Mouse (Mus musculus) liver, embryonic 11.5 days (tissue): ENCODE measurements around the gene Akp3. TPM values are rescaled to one million over a fixed set of nuclear protein-coding genes. Genes with fewer than 3 reads are reported as not detected.
A peak's percentile ranks its signal among the peaks of the same experiment; 100 is the strongest.

Source experiments
- ATAC-seq: fragments of 200-750 bp; cut with Nextera tagmentation; replicated peaks from 2 replicates; pipeline ENCODE4 v1.8.0; 2017; ENCODE audit warnings: moderate number of reproducible peaks, mild to moderate bottlenecking, moderate TSS enrichment, moderate library complexity; ENCODE audit not compliant: low FRiP score
- DNase-seq: peaks from one replicate; pipeline ENCODE4 v3.0.0-alpha.2; 2017; ENCODE audit warnings: low spot score
- H3K27ac ChIP-seq: fragments of 300-500 bp; sonication (generic); 2 replicates; pipeline ENCODE4 v1.5.1; 2014; ENCODE audit warnings: mild to moderate bottlenecking, low read depth, low read length, control low read depth
- H3K27me3 ChIP-seq: fragments of 300-500 bp; sonication (generic); replicated peaks from 2 replicates; pipeline ENCODE4 v1.6.1; 2014; ENCODE audit warnings: low read length, mixed read lengths; ENCODE audit not compliant: control insufficient read depth, insufficient read depth
- H3K36me3 ChIP-seq: fragments of 300-500 bp; sonication (generic); 2 replicates; pipeline ENCODE4 v1.6.1; 2014; ENCODE audit warnings: mild to moderate bottlenecking, low read length, moderate library complexity, mixed read lengths; ENCODE audit not compliant: control insufficient read depth, insufficient read depth
- H3K4me1 ChIP-seq: fragments of 300-500 bp; sonication (generic); replicated peaks from 2 replicates; pipeline ENCODE4 v1.6.1; 2014; ENCODE audit warnings: low read length, mixed read lengths; ENCODE audit not compliant: control insufficient read depth, insufficient read depth
- H3K4me2 ChIP-seq: fragments of 300-500 bp; sonication (generic); 2 replicates; pipeline ENCODE4 v1.6.1; 2014; ENCODE audit warnings: mild to moderate bottlenecking, control low read depth, moderate library complexity
- H3K4me3 ChIP-seq: fragments of 300-500 bp; sonication (generic); 2 replicates; pipeline ENCODE4 v1.5.1; 2014; ENCODE audit warnings: low read depth, low read length, control low read depth
- H3K9ac ChIP-seq: fragments of 300-500 bp; sonication (generic); 2 replicates; pipeline ENCODE4 v1.6.1; 2014; ENCODE audit warnings: low read depth, low read length, control low read depth
- H3K9me3 ChIP-seq: fragments of 300-500 bp; sonication (generic); 2 replicates; pipeline ENCODE4 v1.6.1; 2016; ENCODE audit warnings: low read length, inconsistent platforms, mixed read lengths; ENCODE audit not compliant: control insufficient read depth
- WGBS: fragments of 180-500 bp; shearing (Covaris S2); extraction: QIAGEN DNeasy Blood & Tissue Kit; methylation state at CpG from one replicate; pipeline ENCODE4 v1.1.7; 2014; 5-methylcytosine and 5-hydroxymethylcytosine counted together
- polyA plus RNA-seq: library from polyadenylated mRNA; unstranded; fragments of >200 nt; fragmentation: Nextera tagmentation; extraction: Ambion mirVana; gene quantifications from 2 replicates; pipeline ENCODE4 v1.2.1, GENCODE M21; 2014

Akp3 gene
- polyA plus RNA-seq: not detected in 2 replicates

GRCm38 (mm10) chr1:87124673-87125072 lies at the start of gene Akp3:
Gene Akp3 (plus strand): TSS chr1:87124973.
- Histone ChIP-seq H3K36me3 (no peaks in the 10 kb centered on the region), H3K4me3 (no peak within 1 kb of the TSS), H3K27ac (no peak within 1 kb of the TSS), H3K9me3 (no peaks in the 10 kb centered on the region), H3K9ac (no peak within 1 kb of the TSS), H3K4me1 (no peaks in the 10 kb centered on the region), H3K27me3 (peaks cover 37% of the 10 kb centered on the region), H3K4me2 (no peak within 1 kb of the TSS)
- DNase-seq: no peak
- 77% methylated on average over 6 of the region's 6 CpGs for WGBS
- ATAC-seq: no peak

DNA sequence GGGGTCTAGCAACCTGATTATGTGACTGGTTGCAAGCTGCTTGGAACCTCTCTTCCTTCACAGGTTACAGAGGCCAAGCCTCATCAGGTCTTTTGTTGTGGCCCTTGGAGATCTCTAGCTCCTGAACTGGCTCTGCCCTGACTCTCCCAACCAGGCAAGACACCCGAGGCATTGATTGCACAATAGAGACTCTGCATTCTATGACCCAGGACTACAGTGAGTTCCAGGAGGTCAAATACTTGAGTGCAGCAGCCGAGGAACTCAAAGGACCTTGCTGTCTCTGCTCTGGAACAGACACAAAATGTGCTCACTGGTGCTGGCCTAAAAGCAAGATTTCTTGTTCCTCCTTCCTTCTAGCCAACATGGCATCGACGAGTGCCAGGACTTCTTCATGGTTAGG lies 38.6 kb upstream of the Akp3 start:
- WGBS: 61% methylated on average over 4 of the region's 4 CpGs
- Histone ChIP-seq H3K4me3 (no peak overlapping the region), H3K9ac (no peak overlapping the region), H3K9me3 (no peaks in the 10 kb centered on the region), H3K36me3 (no peaks in the 10 kb centered on the region), H3K4me1 (no peaks in the 10 kb centered on the region), H3K27ac (no peak overlapping the region), H3K27me3 (no peaks in the 10 kb centered on the region; the same call in 1 of the 2 replicates), H3K4me2 (no peak overlapping the region)
- ATAC-seq: no peak
- no peak for DNase-seq

DNA sequence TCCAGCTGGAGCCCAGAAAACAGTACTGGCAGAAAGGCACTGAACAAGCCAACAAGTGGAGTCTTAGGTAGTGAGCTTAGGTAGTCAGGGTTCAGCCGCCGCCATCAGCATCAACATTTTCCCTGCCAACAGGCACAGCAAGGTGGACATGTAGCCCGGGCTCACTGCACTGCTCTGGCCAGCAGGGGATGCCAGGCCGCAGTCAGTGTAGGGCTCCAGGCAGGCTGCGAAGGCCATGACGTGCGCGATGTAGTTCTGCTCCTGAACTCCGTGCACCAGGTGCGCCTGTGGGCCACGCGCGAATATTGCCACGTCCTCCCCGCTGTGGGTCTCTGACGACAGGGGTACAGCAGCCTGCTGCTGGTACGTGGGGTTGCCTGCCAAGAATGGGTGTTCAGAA lies 37.8 kb upstream of the Akp3 start:
- no peak overlapping the region for H3K27ac ChIP-seq
- no peak overlapping the region for H3K4me3 ChIP-seq
- H3K27me3 ChIP-seq: no peaks in the 10 kb centered on the region; the same call in 1 of the 2 replicates
- no peaks in the 10 kb centered on the region for H3K4me1 ChIP-seq
- DNase-seq: no peak
- no peak overlapping the region for H3K4me2 ChIP-seq
- H3K9ac ChIP-seq: no peak overlapping the region
- WGBS: 66% methylated on average over 17 of the region's 17 CpGs
- H3K36me3 ChIP-seq: no peaks in the 10 kb centered on the region
- ATAC-seq: no peak
- no peaks in the 10 kb centered on the region for H3K9me3 ChIP-seq

DNA sequence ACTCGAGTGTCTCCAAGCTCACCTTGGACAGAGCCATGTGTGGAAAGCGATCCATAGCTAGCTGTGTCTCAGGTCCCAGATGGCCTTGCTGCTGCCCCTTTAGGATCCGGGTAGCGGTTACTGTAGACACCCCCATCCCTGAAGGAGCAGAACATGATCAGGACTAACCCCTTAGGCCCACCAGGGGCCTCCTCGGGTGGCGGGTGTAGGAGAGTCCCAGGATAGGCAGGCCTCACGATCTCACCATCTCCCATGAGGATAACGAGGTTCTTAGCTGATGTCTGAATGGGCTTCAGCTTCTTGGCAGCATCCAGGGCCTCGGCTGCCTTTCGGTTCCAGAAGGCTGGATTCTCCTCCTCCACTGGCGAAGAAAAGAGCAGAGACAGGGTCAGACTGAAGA lies 35.5 kb upstream of the Akp3 start:
- H3K4me1 ChIP-seq: no peaks in the 10 kb centered on the region
- H3K9me3 ChIP-seq: no peaks in the 10 kb centered on the region
- ATAC-seq (no peak), DNase-seq (no peak)
- no peak overlapping the region for H3K9ac ChIP-seq
- H3K4me3 ChIP-seq: no peak overlapping the region
- no peak overlapping the region for H3K4me2 ChIP-seq
- no peaks in the 10 kb centered on the region; the same call in 1 of the 2 replicates for H3K27me3 ChIP-seq
- 80% methylated on average over 11 of the region's 11 CpGs for WGBS
- H3K27ac ChIP-seq: no peak overlapping the region
- H3K36me3 ChIP-seq: no peaks in the 10 kb centered on the region

GRCm38 (mm10) chr1:87089828-87090227 lies 34.9 kb upstream of the Akp3 start, which contains the start of gene Alppl2:
Gene Alppl2 (minus strand): TSS chr1:87089928.
- H3K4me2 ChIP-seq: no peak within 1 kb of the TSS

GRCm38 (mm10) chr1:87095642-87096041 lies 29.1 kb upstream of the Akp3 start:
- Histone ChIP-seq H3K4me2 (no peak overlapping the region), H3K9me3 (no peaks in the 10 kb centered on the region), H3K27me3 (0 out of 2 replicates have a peak, but pooled peaks cover 2% of the 10 kb centered on the region), H3K27ac (no peak overlapping the region), H3K9ac (no peak overlapping the region), H3K4me1 (no peaks in the 10 kb centered on the region), H3K4me3 (no peak overlapping the region), H3K36me3 (no peaks in the 10 kb centered on the region)
- DNase-seq (no peak), ATAC-seq (no peak)
- WGBS: 78% methylated on average over 8 of the region's 8 CpGs

More at GRCm38 (mm10) chr1:87089828-87090227, 34.9 kb upstream of the Akp3 start, which contains the start of gene Alppl2:
- no peak for ATAC-seq
- WGBS: 67% methylated on average over 4 of the region's 4 CpGs
- no peaks in the 10 kb centered on the region for H3K9me3 ChIP-seq
- no peaks in the 10 kb centered on the region for H3K4me1 ChIP-seq
- no peaks in the 10 kb centered on the region; the same call in 1 of the 2 replicates for H3K27me3 ChIP-seq
- no peak for DNase-seq
- H3K27ac ChIP-seq: no peak within 1 kb of the TSS
- H3K4me3 ChIP-seq: no peak within 1 kb of the TSS
- no peak within 1 kb of the TSS for H3K9ac ChIP-seq
- H3K36me3 ChIP-seq: no peaks in the 10 kb centered on the region

- 14% methylated on average over 30 of the region's 30 CpGs for WGBS
Observed at GRCm38 (mm10) chr1:87098358-87098975, 26.3 kb upstream of the Akp3 start.

DNA sequence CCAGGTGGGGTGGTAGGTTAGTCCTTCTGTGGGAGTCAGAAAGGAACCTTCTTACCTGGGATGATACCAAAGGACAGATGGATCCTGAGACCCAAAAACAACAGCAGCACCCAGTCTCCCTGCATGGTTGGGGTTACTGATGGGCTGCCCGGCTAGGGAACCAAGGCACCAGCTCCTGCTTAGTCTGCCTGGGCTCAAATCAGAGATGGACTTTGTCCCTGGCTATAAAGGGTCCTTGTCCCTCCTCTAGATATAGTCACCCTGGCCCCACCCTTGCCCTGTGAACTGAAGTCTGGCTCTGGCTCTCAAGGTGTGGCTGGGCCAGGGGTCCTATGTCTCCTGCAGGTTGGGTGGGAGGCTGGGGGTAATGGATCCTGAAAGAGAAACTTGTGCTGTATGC lies 23.4 kb upstream of the Akp3 start, which contains the start of gene Alpi:
Gene Alpi (minus strand): TSS at position 196 of the 400 bp plus-strand sequence.
- H3K9ac ChIP-seq: no peak within 1 kb of the TSS
- no peak within 1 kb of the TSS for H3K4me3 ChIP-seq
- WGBS: 80% methylated on average over 1 of the region's 1 CpGs
- 0 out of 2 replicates have a peak, but pooled peaks cover 2% of the 10 kb centered on the region for H3K27me3 ChIP-seq
- H3K4me2 ChIP-seq: no peak within 1 kb of the TSS
- H3K27ac ChIP-seq: no peak within 1 kb of the TSS
- no peaks in the 10 kb centered on the region for H3K4me1 ChIP-seq
- H3K9me3 ChIP-seq: no peaks in the 10 kb centered on the region
- H3K36me3 ChIP-seq: no peaks in the 10 kb centered on the region
- no peak for DNase-seq
- ATAC-seq: no peak

More at GRCm38 (mm10) chr1:87098358-87098975, 26.3 kb upstream of the Akp3 start:
- Histone ChIP-seq H3K27me3 (0 out of 2 replicates have a peak, but pooled peaks cover 2% of the 10 kb centered on the region), H3K9me3 (no peaks in the 10 kb centered on the region), H3K9ac (no peak overlapping the region), H3K4me1 (no peaks in the 10 kb centered on the region), H3K4me3 (no peak overlapping the region), H3K36me3 (no peaks in the 10 kb centered on the region), H3K4me2 (peak overlapping the region; percentile 27; the same call in 1 of the 2 replicates), H3K27ac (no peak overlapping the region)
- ATAC-seq (peak; percentile 72; the same call in 1 of the 2 replicates), DNase-seq (peak; percentile 58)

- Histone ChIP-seq H3K27me3 (0 out of 2 replicates have a peak, but pooled peaks cover 2% of the 10 kb centered on the region), H3K4me2 (no peak overlapping the region), H3K36me3 (no peaks in the 10 kb centered on the region), H3K9me3 (no peaks in the 10 kb centered on the region), H3K27ac (no peak overlapping the region), H3K9ac (no peak overlapping the region), H3K4me1 (no peaks in the 10 kb centered on the region), H3K4me3 (no peak overlapping the region)
- ATAC-seq (no peak), DNase-seq (no peak)
- WGBS: 69% methylated on average over 3 of the region's 3 CpGs
Observed at GRCm38 (mm10) chr1:87102114-87102513, 22.7 kb upstream of the Akp3 start.
